Mouse (Mus musculus): ENCODE data around the gene Pygo2. TPM values are rescaled to one million over a fixed set of nuclear protein-coding genes. Genes with fewer than 3 reads are reported as not detected.

Pygo2 gene
- polyA plus RNA-seq, 1 experiment, result 38.7 TPM

- Histone ChIP-seq H3K27ac (ENCODE audit: insufficient read depth, low read length) (no peak overlapping the region), H3K4me1 (ENCODE audit: control insufficient read depth, insufficient read depth, low read length) (no peaks in the 10 kb centered on the region), H3K27me3 (ENCODE audit: control insufficient read depth, insufficient read depth, low read length) (no peaks in the 10 kb centered on the region), H3K4me3 (replicated peaks; ENCODE audit: insufficient read depth, low read depth, low read length) (no peak overlapping the region)
- DNase-seq, result no peak
- WGBS, result 83% methylated on average over 1 of the region's 1 CpGs
- TF ChIP-seq POLR2A (IDR thresholded peaks at IDR 0.05; ENCODE audit: borderline replicate concordance, insufficient read depth, low read length) (no peak), CTCF (IDR thresholded peaks at IDR 0.05; ENCODE audit: borderline replicate concordance, insufficient read depth, low read depth, low read length) (no peak)
These were observed 25.8 kb downstream of the Pygo2 start for GRCm38 (mm10) chr3:89455786-89456285.

DNA sequence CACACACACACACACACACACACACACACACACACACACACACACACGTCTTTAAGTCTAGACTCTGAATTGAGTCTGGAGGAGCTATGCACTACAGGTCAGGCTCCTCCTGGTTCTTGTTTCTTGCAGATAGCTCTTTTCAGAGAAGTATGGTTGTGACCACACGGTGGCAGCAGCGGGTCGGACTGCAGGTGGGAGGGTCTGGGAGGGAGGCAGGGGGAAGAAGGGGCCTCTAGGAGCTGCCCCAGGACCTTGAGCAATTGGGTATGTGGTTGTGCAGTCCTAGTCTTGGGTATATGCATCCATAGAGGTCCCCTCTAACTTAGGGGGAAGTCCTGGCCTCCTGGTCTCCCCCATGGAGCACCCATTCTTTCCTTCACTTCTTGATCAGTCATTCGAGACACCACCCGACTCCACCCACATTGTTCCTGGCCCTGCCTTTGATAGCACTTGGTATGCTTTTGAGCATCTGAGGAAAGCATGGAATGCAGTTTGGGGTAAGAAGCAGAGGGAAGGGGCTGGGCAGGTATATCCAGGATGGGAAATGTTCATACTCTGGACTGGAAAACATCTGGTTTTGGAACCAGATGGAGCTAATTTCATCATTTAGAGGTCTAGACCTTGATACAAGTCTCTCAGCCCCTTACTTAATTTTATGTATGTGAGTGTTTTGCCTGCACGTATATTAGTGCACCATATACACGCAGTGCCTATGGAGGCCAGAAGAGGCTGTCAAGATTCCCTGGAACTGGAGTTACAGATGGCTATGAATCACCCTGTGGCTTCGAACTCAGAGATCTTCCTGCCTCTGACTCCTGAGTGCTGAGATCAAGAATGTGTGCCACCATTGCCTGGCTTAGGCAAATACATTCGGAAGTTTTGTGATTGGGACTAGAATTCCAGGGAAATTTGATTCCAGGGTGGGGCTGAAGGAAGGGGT, 27.0 kb downstream of the Pygo2 start:
- peak; percentile 44 to 65 for DNase-seq
- no peak overlapping the region for H3K27ac ChIP-seq (ENCODE audit: insufficient read depth, low read length)
- H3K27me3 ChIP-seq (ENCODE audit: control insufficient read depth, insufficient read depth, low read length), result no peaks in the 10 kb centered on the region
- H3K4me1 ChIP-seq (ENCODE audit: control insufficient read depth, insufficient read depth, low read length), result no peaks in the 10 kb centered on the region
- no peak for TF ChIP-seq POLR2A (IDR thresholded peaks at IDR 0.05; ENCODE audit: borderline replicate concordance, insufficient read depth, low read length)
- TF ChIP-seq CTCF (IDR thresholded peaks at IDR 0.05; ENCODE audit: borderline replicate concordance, insufficient read depth, low read depth, low read length), result peak; percentile 66
- H3K4me3 ChIP-seq (replicated peaks; ENCODE audit: insufficient read depth, low read depth, low read length), result no peak overlapping the region
- 30% methylated on average over 10 of the region's 10 CpGs for WGBS

- no peak for DNase-seq
- Histone ChIP-seq H3K27ac (ENCODE audit: insufficient read depth, low read length) (no peak overlapping the region), H3K27me3 (ENCODE audit: control insufficient read depth, insufficient read depth, low read length) (no peaks in the 10 kb centered on the region), H3K4me1 (ENCODE audit: control insufficient read depth, insufficient read depth, low read length) (no peaks in the 10 kb centered on the region), H3K4me3 (replicated peaks; ENCODE audit: insufficient read depth, low read depth, low read length) (peak overlapping the region; percentile 100)
- TF ChIP-seq POLR2A (IDR thresholded peaks at IDR 0.05; ENCODE audit: borderline replicate concordance, insufficient read depth, low read length) (no peak), CTCF (IDR thresholded peaks at IDR 0.05; ENCODE audit: borderline replicate concordance, insufficient read depth, low read depth, low read length) (no peak)
- 49% methylated on average over 13 of the region's 13 CpGs for WGBS
These were observed 28.5 kb downstream of the Pygo2 start for GRCm38 (mm10) chr3:89458372-89458964.

DNA sequence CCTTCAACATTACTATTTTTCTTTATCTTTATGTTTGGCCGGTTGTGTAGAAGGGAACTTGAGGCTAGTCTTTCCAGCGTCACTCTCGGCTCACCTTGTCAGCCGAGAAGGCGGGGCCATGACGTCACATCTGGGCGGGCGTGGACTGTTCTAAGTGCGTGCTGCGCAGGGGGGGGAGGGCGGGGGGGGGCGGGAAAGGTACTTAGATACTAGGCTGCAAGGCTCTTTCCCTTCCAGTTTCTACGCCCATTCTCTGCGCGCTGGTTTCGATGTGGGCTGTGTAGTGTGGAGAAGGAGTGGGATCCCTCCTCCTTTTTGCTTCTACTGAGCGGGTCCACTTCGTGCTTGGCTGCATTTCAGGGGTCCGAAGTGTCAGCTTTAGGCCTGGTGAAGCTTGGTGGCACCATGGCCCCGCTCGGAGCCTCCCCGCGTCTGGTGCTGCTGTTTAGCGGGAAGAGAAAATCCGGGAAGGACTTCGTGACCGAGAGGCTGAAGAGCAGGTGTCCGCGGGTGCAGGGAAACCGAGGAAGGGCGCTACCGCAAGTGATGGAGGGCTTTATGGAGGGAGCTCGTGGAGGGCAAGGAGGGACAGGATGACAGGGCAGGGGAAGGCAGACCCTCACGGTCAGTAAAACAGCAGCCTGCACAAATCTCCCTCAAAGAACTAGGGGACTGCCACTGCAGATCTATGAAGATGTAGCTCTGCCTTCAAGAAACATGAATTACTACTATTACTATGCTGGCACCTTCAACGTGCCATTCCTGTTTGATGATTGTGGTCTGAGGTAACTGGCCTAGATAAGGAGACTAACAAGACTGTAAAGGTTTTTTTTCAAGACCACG, 29.2 kb downstream of the Pygo2 start:
- no peaks in the 10 kb centered on the region for H3K27me3 ChIP-seq (ENCODE audit: control insufficient read depth, insufficient read depth, low read length)
- H3K4me3 ChIP-seq (replicated peaks; ENCODE audit: insufficient read depth, low read depth, low read length), result peak overlapping the region; percentile 100
- DNase-seq, result peak; percentile 91 to 92
- peak overlapping the region; percentile 76 for H3K27ac ChIP-seq (ENCODE audit: insufficient read depth, low read length)
- peak; percentile 40; the same call in 1 of the 2 replicates for TF ChIP-seq POLR2A (IDR thresholded peaks at IDR 0.05; ENCODE audit: borderline replicate concordance, insufficient read depth, low read length)
- TF ChIP-seq CTCF (IDR thresholded peaks at IDR 0.05; ENCODE audit: borderline replicate concordance, insufficient read depth, low read depth, low read length), result no peak
- under 1% methylated on average over 34 of the region's 36 CpGs for WGBS
- H3K4me1 ChIP-seq (ENCODE audit: control insufficient read depth, insufficient read depth, low read length), result no peaks in the 10 kb centered on the region

DNA sequence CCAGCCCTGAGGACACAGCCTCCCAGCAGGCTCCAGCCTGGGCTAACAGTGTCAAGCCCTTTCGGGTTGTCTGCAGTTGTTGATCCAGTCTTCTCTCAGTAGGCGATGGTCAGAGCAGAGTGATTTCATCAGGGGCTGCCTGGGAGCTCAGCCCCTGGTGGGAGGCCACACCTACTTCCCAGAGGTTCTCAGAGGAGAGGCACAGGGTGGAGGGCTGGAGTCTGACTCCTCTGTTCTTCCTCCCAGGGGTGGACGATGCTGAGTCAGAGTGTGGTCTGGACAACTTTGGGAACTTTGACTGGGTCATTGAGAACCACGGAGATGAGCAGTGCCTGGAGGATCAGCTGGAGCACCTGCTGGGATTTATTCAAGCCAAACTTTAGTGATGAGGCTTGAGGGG, 38.3 kb downstream of the Pygo2 start:
- 55% methylated on average over 4 of the region's 4 CpGs for WGBS
- no peaks in the 10 kb centered on the region for H3K27me3 ChIP-seq (ENCODE audit: control insufficient read depth, insufficient read depth, low read length)
- H3K27ac ChIP-seq (ENCODE audit: insufficient read depth, low read length), result no peak overlapping the region
- no peak for DNase-seq
- H3K4me1 ChIP-seq (ENCODE audit: control insufficient read depth, insufficient read depth, low read length), result no peaks in the 10 kb centered on the region
- TF ChIP-seq CTCF (IDR thresholded peaks at IDR 0.05; ENCODE audit: borderline replicate concordance, insufficient read depth, low read depth, low read length), result no peak
- no peak for TF ChIP-seq POLR2A (IDR thresholded peaks at IDR 0.05; ENCODE audit: borderline replicate concordance, insufficient read depth, low read length)
- H3K4me3 ChIP-seq (replicated peaks; ENCODE audit: insufficient read depth, low read depth, low read length), result no peak overlapping the region

- 70% methylated on average over 7 of the region's 7 CpGs for WGBS
- H3K4me1 ChIP-seq (ENCODE audit: control insufficient read depth, insufficient read depth, low read length), result no peaks in the 10 kb centered on the region
- DNase-seq, result no peak
- TF ChIP-seq POLR2A (IDR thresholded peaks at IDR 0.05; ENCODE audit: borderline replicate concordance, insufficient read depth, low read length), result no peak
- no peak for TF ChIP-seq CTCF (IDR thresholded peaks at IDR 0.05; ENCODE audit: borderline replicate concordance, insufficient read depth, low read depth, low read length)
- no peak overlapping the region for H3K27ac ChIP-seq (ENCODE audit: insufficient read depth, low read length)
- H3K27me3 ChIP-seq (ENCODE audit: control insufficient read depth, insufficient read depth, low read length), result no peaks in the 10 kb centered on the region
- no peak overlapping the region for H3K4me3 ChIP-seq (replicated peaks; ENCODE audit: insufficient read depth, low read depth, low read length)
These were observed 42.3 kb downstream of the Pygo2 start for GRCm38 (mm10) chr3:89472280-89472679.

DNA sequence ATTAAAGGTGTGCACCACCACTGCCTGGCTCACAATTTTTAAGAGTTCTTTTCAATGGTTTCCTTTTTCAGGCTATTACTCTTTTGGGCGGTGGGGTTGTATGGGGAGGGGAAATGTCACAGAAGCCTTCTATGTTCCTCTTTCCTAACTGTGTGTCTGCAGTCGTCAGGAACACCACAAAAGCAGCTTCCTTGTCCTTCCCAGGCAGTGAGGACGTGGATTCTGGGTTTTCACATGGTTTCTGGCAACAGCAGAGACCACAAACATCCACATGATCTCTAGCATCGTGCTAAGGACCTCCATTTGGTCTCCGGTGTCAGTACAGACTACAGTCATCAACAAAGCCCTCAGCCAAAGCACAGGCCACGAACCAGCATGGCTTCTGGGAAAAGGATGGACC, 43.8 kb downstream of the Pygo2 start:
- Histone ChIP-seq H3K4me1 (ENCODE audit: control insufficient read depth, insufficient read depth, low read length) (no peaks in the 10 kb centered on the region), H3K4me3 (replicated peaks; ENCODE audit: insufficient read depth, low read depth, low read length) (no peak overlapping the region), H3K27me3 (ENCODE audit: control insufficient read depth, insufficient read depth, low read length) (no peaks in the 10 kb centered on the region), H3K27ac (ENCODE audit: insufficient read depth, low read length) (no peak overlapping the region)
- DNase-seq, result no peak
- TF ChIP-seq POLR2A (IDR thresholded peaks at IDR 0.05; ENCODE audit: borderline replicate concordance, insufficient read depth, low read length), result no peak
- TF ChIP-seq CTCF (IDR thresholded peaks at IDR 0.05; ENCODE audit: borderline replicate concordance, insufficient read depth, low read depth, low read length), result no peak
- WGBS, result 77% methylated on average over 6 of the region's 6 CpGs
